Mouse (Mus musculus) small intestine, adult 2 months (tissue): ENCODE data around the gene Tsfm.

ENCODE experiments used
- CTCF ChIP-seq: fragments of 200-500 bp; IDR thresholded peaks from 2 replicates; pipeline ENCODE4 v1.5.1; 2012; ENCODE audit warnings: low read depth, mild to moderate bottlenecking, control low read depth, inconsistent platforms, low read length, moderate library complexity, mixed read lengths; ENCODE audit not compliant: insufficient replicate concordance, insufficient read length; ENCODE audit errors: extremely low read depth
- POLR2A ChIP-seq: fragments of 200-500 bp; IDR thresholded peaks from 2 replicates; pipeline ENCODE4 v1.6.1; 2012; ENCODE audit warnings: low read depth, mild to moderate bottlenecking, control low read depth, inconsistent platforms, low read length, moderate library complexity

DNA sequence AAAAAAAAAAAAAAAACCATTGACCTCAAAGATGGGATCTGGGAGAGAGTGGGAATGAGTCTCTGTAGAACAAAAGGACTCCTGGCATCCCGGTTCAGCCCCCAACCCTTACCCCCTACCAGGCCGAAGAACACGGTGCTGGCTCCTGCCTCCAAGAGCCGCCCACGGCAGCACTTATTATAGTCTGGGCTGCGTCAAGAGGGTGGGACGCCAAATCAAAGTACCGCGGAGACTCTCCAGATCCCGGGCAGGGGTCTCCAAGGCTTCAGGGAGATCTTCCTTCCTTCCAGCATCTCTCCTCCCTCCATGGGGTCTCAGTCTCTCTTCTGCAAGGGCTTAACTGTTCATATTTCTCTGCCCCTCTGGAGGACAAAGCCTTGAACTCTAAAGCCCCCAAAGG is 46.9 kb upstream of the Tsfm start:
- TF ChIP-seq POLR2A, result no peak
- TF ChIP-seq CTCF, result no peak
